Mouse (Mus musculus): ENCODE data around the gene Cebpz. TPM values are rescaled to one million over a fixed set of nuclear protein-coding genes. Genes with fewer than 3 reads are reported as not detected.
A peak's percentile ranks its signal among the peaks of the same experiment; 100 is the strongest.

Gene Cebpz
- polyA plus RNA-seq, 1 experiment from 2014 or later: 41.7 TPM

DNA sequence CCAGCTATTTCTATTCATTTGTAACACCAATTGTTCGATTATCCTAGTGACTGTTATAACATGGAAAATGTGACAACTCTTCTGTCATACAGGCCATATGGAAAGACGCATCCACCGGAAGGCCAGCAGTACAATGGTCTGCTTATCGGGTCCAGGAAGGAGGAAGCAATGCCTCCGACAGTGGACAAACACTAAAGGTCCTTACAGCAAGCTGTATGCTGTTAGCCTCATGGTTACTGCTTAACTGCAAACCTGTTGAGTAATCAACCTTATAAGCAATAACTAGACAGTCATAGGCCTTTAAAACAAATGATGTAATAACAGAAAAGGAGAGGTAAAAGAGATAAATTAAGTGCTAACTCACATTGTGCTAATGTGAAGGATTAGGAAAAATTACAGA, 14.4 kb upstream of the Cebpz start:
- no peak for ATAC-seq
- Histone ChIP-seq H3K4me2 (ENCODE audit: low read depth, low read length) (no peak overlapping the region), H3K9me3 (ENCODE audit: control insufficient read depth, low read length) (no peaks in the 10 kb centered on the region), H3K36me3 (ENCODE audit: control insufficient read depth, insufficient read depth, low read length) (peaks cover 7% of the 10 kb centered on the region), H3K9ac (ENCODE audit: low read depth, low read length) (no peak overlapping the region), H3K27ac (ENCODE audit: low read length) (no peak overlapping the region), H3K27me3 (replicated peaks; ENCODE audit: control insufficient read depth, insufficient read depth, low read length) (no peaks in the 10 kb centered on the region), H3K4me1 (ENCODE audit: control insufficient read depth, insufficient read depth, low read length) (no peaks in the 10 kb centered on the region), H3K4me3 (ENCODE audit: low read length) (no peak overlapping the region)
- whole genome bisulfite sequencing: 89% methylated on average over 5 of the region's 5 CpGs

DNA sequence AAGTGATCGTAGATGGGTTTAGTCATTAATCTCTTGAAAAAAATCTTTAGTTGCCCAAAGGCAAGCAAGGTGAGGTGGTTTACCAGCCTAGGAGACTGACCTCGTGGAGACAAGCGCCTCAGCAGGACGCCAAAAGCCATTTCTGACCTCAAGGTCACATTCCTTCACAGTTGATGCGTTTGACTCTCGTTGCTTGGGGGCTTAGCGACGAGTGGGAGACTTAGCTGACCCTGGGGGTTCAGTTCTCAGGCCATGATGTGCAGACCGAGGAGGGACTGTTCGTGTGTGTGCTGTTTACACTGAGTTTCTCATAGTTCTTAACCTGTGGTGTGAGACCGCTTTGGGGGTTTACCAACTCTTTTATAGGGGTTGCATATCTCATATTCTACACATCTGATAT, 5.7 kb upstream of the Cebpz start:
- Histone ChIP-seq H3K9ac (ENCODE audit: low read depth, low read length) (no peak overlapping the region), H3K4me2 (ENCODE audit: low read depth, low read length) (no peak overlapping the region), H3K4me1 (ENCODE audit: control insufficient read depth, insufficient read depth, low read length) (peaks cover 3% of the 10 kb centered on the region), H3K9me3 (ENCODE audit: control insufficient read depth, low read length) (no peaks in the 10 kb centered on the region), H3K27ac (ENCODE audit: low read length) (no peak overlapping the region), H3K36me3 (ENCODE audit: control insufficient read depth, insufficient read depth, low read length) (no peaks in the 10 kb centered on the region), H3K4me3 (ENCODE audit: low read length) (no peak overlapping the region), H3K27me3 (replicated peaks; ENCODE audit: control insufficient read depth, insufficient read depth, low read length) (no peaks in the 10 kb centered on the region)
- ATAC-seq: no peak
- WGBS: 58% methylated on average over 11 of the region's 11 CpGs

DNA sequence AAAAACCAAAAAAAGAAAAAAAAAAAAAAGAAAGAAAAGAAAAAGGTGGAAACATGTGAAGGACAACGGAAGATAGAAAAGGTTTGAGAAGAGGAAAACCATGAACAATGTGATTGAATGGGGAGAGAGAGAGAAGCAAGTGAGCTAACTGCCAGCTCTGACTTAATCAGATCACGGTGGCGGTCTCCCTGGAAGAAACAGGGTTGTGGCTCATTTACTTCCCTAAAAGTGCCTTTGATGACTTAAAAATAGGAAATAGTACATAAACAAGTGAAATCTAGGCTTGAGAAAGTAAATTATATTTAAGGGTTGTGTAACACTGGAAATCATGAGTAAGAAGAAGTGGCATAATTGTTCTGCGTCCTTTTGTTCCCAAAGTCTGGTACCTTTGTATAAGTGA, 2.1 kb upstream of the Cebpz start:
- no peak overlapping the region for H3K9ac ChIP-seq (ENCODE audit: low read depth, low read length)
- WGBS: 93% methylated on average over 4 of the region's 4 CpGs
- ATAC-seq: no peak
- 0 out of 2 replicates have a peak, but pooled peaks cover 6% of the 10 kb centered on the region for H3K36me3 ChIP-seq (ENCODE audit: control insufficient read depth, insufficient read depth, low read length)
- H3K9me3 ChIP-seq (ENCODE audit: control insufficient read depth, low read length): no peaks in the 10 kb centered on the region
- H3K27me3 ChIP-seq (replicated peaks; ENCODE audit: control insufficient read depth, insufficient read depth, low read length): no peaks in the 10 kb centered on the region
- no peak overlapping the region for H3K27ac ChIP-seq (ENCODE audit: low read length)
- H3K4me3 ChIP-seq (ENCODE audit: low read length): no peak overlapping the region
- H3K4me2 ChIP-seq (ENCODE audit: low read depth, low read length): no peak overlapping the region
- H3K4me1 ChIP-seq (ENCODE audit: control insufficient read depth, insufficient read depth, low read length): peaks cover 11% of the 10 kb centered on the region

- H3K36me3 ChIP-seq (ENCODE audit: control insufficient read depth, insufficient read depth, low read length): 0 out of 2 replicates have a peak, but pooled peaks cover 6% of the 10 kb centered on the region
- H3K27me3 ChIP-seq (replicated peaks; ENCODE audit: control insufficient read depth, insufficient read depth, low read length): no peaks in the 10 kb centered on the region
- H3K4me1 ChIP-seq (ENCODE audit: control insufficient read depth, insufficient read depth, low read length): peaks cover 16% of the 10 kb centered on the region
- H3K4me2 ChIP-seq (ENCODE audit: low read depth, low read length): peak overlapping the region; percentile 83
- H3K9me3 ChIP-seq (ENCODE audit: control insufficient read depth, low read length): no peaks in the 10 kb centered on the region
- H3K27ac ChIP-seq (ENCODE audit: low read length): no peak overlapping the region
- H3K9ac ChIP-seq (ENCODE audit: low read depth, low read length): peak overlapping the region; percentile 88
- ATAC-seq: peak; percentile 31; the same call in 1 of the 2 replicates
- H3K4me3 ChIP-seq (ENCODE audit: low read length): peak overlapping the region; percentile 91
- whole genome bisulfite sequencing: 8% methylated on average over 26 of the region's 26 CpGs
Measured at GRCm38 (mm10) chr17:78937229-78937853, 475 bp upstream of the Cebpz start.

- ATAC-seq: no peak
- peak overlapping the region; percentile 88 for H3K9ac ChIP-seq (ENCODE audit: low read depth, low read length)
- peak overlapping the region; percentile 66 for H3K4me2 ChIP-seq (ENCODE audit: low read depth, low read length)
- no peak overlapping the region for H3K27ac ChIP-seq (ENCODE audit: low read length)
- H3K9me3 ChIP-seq (ENCODE audit: control insufficient read depth, low read length): no peaks in the 10 kb centered on the region
- H3K27me3 ChIP-seq (replicated peaks; ENCODE audit: control insufficient read depth, insufficient read depth, low read length): no peaks in the 10 kb centered on the region
- peaks cover 16% of the 10 kb centered on the region for H3K4me1 ChIP-seq (ENCODE audit: control insufficient read depth, insufficient read depth, low read length)
- peak overlapping the region; percentile 91 for H3K4me3 ChIP-seq (ENCODE audit: low read length)
- H3K36me3 ChIP-seq (ENCODE audit: control insufficient read depth, insufficient read depth, low read length): peaks cover 13% of the 10 kb centered on the region
- WGBS: 84% methylated on average over 2 of the region's 2 CpGs
Measured at GRCm38 (mm10) chr17:78935857-78936256, 1.0 kb downstream of the Cebpz start.

DNA sequence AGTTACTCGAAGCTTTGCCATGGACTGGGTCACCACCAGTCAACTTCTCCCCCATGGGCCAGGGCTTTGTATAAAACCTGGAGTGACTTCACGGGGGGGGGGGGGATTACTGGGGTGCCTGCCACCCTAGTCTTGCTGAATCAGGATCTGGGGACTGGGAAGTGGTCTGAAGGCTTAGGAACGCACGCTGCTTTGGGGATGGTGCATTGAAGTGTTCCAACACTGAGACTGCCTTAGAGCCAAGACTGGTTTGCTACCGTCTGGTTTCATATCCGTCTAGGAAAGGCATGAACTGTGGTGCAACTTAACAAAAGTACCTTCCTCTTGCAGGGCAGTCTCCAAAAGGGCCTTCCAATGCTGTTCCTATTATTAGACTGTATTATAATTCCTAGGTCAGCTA, 19.2 kb downstream of the Cebpz start:
- Histone ChIP-seq H3K27me3 (replicated peaks; ENCODE audit: control insufficient read depth, insufficient read depth, low read length) (no peaks in the 10 kb centered on the region), H3K4me2 (ENCODE audit: low read depth, low read length) (peak overlapping the region; percentile 75), H3K9ac (ENCODE audit: low read depth, low read length) (peak overlapping the region; percentile 90; the same call in 1 of the 2 replicates), H3K36me3 (ENCODE audit: control insufficient read depth, insufficient read depth, low read length) (peaks cover 12% of the 10 kb centered on the region), H3K4me1 (ENCODE audit: control insufficient read depth, insufficient read depth, low read length) (peaks cover 8% of the 10 kb centered on the region; the same call in 1 of the 2 replicates), H3K27ac (ENCODE audit: low read length) (peak overlapping the region; percentile 14; the same call in 1 of the 2 replicates), H3K4me3 (ENCODE audit: low read length) (no peak overlapping the region), H3K9me3 (ENCODE audit: control insufficient read depth, low read length) (no peaks in the 10 kb centered on the region)
- no peak for ATAC-seq
- 50% methylated on average over 6 of the region's 6 CpGs for WGBS

GRCm38 (mm10) chr17:78916899-78917298, 20.0 kb downstream of the Cebpz start:
- H3K4me2 ChIP-seq (ENCODE audit: low read depth, low read length): peak overlapping the region; percentile 75
- peaks cover 8% of the 10 kb centered on the region; the same call in 1 of the 2 replicates for H3K4me1 ChIP-seq (ENCODE audit: control insufficient read depth, insufficient read depth, low read length)
- ATAC-seq: peak; percentile 50
- no peaks in the 10 kb centered on the region for H3K9me3 ChIP-seq (ENCODE audit: control insufficient read depth, low read length)
- H3K36me3 ChIP-seq (ENCODE audit: control insufficient read depth, insufficient read depth, low read length): peaks cover 12% of the 10 kb centered on the region
- peak overlapping the region; percentile 68 for H3K4me3 ChIP-seq (ENCODE audit: low read length)
- WGBS: 2% methylated on average over 11 of the region's 11 CpGs
- no peaks in the 10 kb centered on the region for H3K27me3 ChIP-seq (replicated peaks; ENCODE audit: control insufficient read depth, insufficient read depth, low read length)
- peak overlapping the region; percentile 90 for H3K9ac ChIP-seq (ENCODE audit: low read depth, low read length)
- peak overlapping the region; percentile 91 for H3K27ac ChIP-seq (ENCODE audit: low read length)

- Histone ChIP-seq H3K36me3 (ENCODE audit: control insufficient read depth, insufficient read depth, low read length) (peaks cover 12% of the 10 kb centered on the region), H3K9ac (ENCODE audit: low read depth, low read length) (peak within 1 kb of the TSS; percentile 90), H3K4me1 (ENCODE audit: control insufficient read depth, insufficient read depth, low read length) (peaks cover 8% of the 10 kb centered on the region; the same call in 1 of the 2 replicates), H3K27me3 (replicated peaks; ENCODE audit: control insufficient read depth, insufficient read depth, low read length) (no peaks in the 10 kb centered on the region), H3K4me3 (ENCODE audit: low read length) (peak within 1 kb of the TSS; percentile 68), H3K9me3 (ENCODE audit: control insufficient read depth, low read length) (no peaks in the 10 kb centered on the region), H3K27ac (ENCODE audit: low read length) (peak within 1 kb of the TSS; percentile 91), H3K4me2 (ENCODE audit: low read depth, low read length) (peak within 1 kb of the TSS; percentile 75)
- under 1% methylated on average over 37 of the region's 37 CpGs for WGBS
- ATAC-seq: peak; percentile 96
Measured at GRCm38 (mm10) chr17:78916369-78916813, 20.5 kb downstream of the Cebpz start, which contains the start of gene Cebpzos. Gene Cebpzos (plus strand): TSS chr17:78916500.

GRCm38 (mm10) chr17:78915772-78916171, 21.1 kb downstream of the Cebpz start:
- Histone ChIP-seq H3K4me3 (ENCODE audit: low read length) (peak overlapping the region; percentile 68), H3K4me2 (ENCODE audit: low read depth, low read length) (peak overlapping the region; percentile 75), H3K9ac (ENCODE audit: low read depth, low read length) (peak overlapping the region; percentile 90), H3K27ac (ENCODE audit: low read length) (0 out of 2 replicates have a peak overlapping the region, but pooled peaks have one; percentile 8), H3K27me3 (replicated peaks; ENCODE audit: control insufficient read depth, insufficient read depth, low read length) (no peaks in the 10 kb centered on the region), H3K4me1 (ENCODE audit: control insufficient read depth, insufficient read depth, low read length) (peaks cover 8% of the 10 kb centered on the region; the same call in 1 of the 2 replicates), H3K36me3 (ENCODE audit: control insufficient read depth, insufficient read depth, low read length) (peaks cover 8% of the 10 kb centered on the region; the same call in 1 of the 2 replicates), H3K9me3 (ENCODE audit: control insufficient read depth, low read length) (no peaks in the 10 kb centered on the region)
- 49% methylated on average over 6 of the region's 6 CpGs for WGBS
- ATAC-seq: peak; percentile 27

All from intestine, embryonic 16.5 days (tissue).